Mouse (Mus musculus): ENCODE results near the gene Fam162a. TPM values are rescaled to one million over a fixed set of nuclear protein-coding genes. Genes with fewer than 3 reads are reported as not detected.
"Not testable (repeated sequence)": the region's sequence is repeated elsewhere in the genome, so short reads cannot be mapped to it uniquely, and the experiment has no call there.

Fam162a gene
- polyA plus RNA-seq (2012; ENCODE audit: insufficient read depth, insufficient read length, missing spikeins) = 49.2 and 57.1 TPM in 2 replicates

- peaks cover 34% of the 10 kb centered on the region for H3K4me1 ChIP-seq (ENCODE audit: control insufficient read depth, insufficient read depth, low read length)
- peak within 1 kb of the TSS; percentile 85 for H3K4me3 ChIP-seq (ENCODE audit: insufficient read depth, low read length)
- TF ChIP-seq CTCF (IDR thresholded peaks at IDR 0.05; ENCODE audit: low read depth, low read length) (no peak), POLR2A (IDR thresholded peaks at IDR 0.05; ENCODE audit: borderline replicate concordance, low read depth, low read length) (no peak)
- H3K27ac ChIP-seq (ENCODE audit: insufficient read depth, low read depth, low read length) = peak within 1 kb of the TSS; percentile 92
These were observed at the start of gene Fam162a, which contains the start of gene Ccdc58 for GRCm38 (mm10) chr16:36071450-36072379. Gene Fam162a (minus strand): TSS chr16:36071594. Gene Ccdc58 (plus strand): TSS chr16:36071685.

- not testable (repeated sequence) for H3K4me3 ChIP-seq (ENCODE audit: insufficient read depth, low read length); H3K27ac ChIP-seq (ENCODE audit: insufficient read depth, low read depth, low read length); H3K4me1 ChIP-seq (ENCODE audit: control insufficient read depth, insufficient read depth, low read length)
These were observed 44.4 kb upstream of the Fam162a start for GRCm38 (mm10) chr16:36115751-36116150.

GRCm38 (mm10) chr16:36111486-36111885, 40.1 kb upstream of the Fam162a start:
- H3K4me1 ChIP-seq (ENCODE audit: control insufficient read depth, insufficient read depth, low read length); H3K4me3 ChIP-seq (ENCODE audit: insufficient read depth, low read length); H3K27ac ChIP-seq (ENCODE audit: insufficient read depth, low read depth, low read length): not testable (repeated sequence)

- H3K4me3 ChIP-seq (ENCODE audit: insufficient read depth, low read length) = no peak overlapping the region
- TF ChIP-seq CTCF (IDR thresholded peaks at IDR 0.05; ENCODE audit: low read depth, low read length) = no peak
- no peak for TF ChIP-seq POLR2A (IDR thresholded peaks at IDR 0.05; ENCODE audit: borderline replicate concordance, low read depth, low read length)
- no peak overlapping the region for H3K27ac ChIP-seq (ENCODE audit: insufficient read depth, low read depth, low read length)
- H3K4me1 ChIP-seq (ENCODE audit: control insufficient read depth, insufficient read depth, low read length) = no peaks in the 10 kb centered on the region
These were observed 30.8 kb upstream of the Fam162a start for GRCm38 (mm10) chr16:36102211-36102610.

GRCm38 (mm10) chr16:36101526-36101925, 30.1 kb upstream of the Fam162a start:
- H3K4me1 ChIP-seq (ENCODE audit: control insufficient read depth, insufficient read depth, low read length) = no peaks in the 10 kb centered on the region
- TF ChIP-seq CTCF (IDR thresholded peaks at IDR 0.05; ENCODE audit: low read depth, low read length) (no peak), POLR2A (IDR thresholded peaks at IDR 0.05; ENCODE audit: borderline replicate concordance, low read depth, low read length) (no peak)
- no peak overlapping the region for H3K27ac ChIP-seq (ENCODE audit: insufficient read depth, low read depth, low read length)
- H3K4me3 ChIP-seq (ENCODE audit: insufficient read depth, low read length) = no peak overlapping the region

GRCm38 (mm10) chr16:36097813-36098499, 26.6 kb upstream of the Fam162a start:
- not testable (repeated sequence) for H3K27ac ChIP-seq (ENCODE audit: insufficient read depth, low read depth, low read length); H3K4me3 ChIP-seq (ENCODE audit: insufficient read depth, low read length); H3K4me1 ChIP-seq (ENCODE audit: control insufficient read depth, insufficient read depth, low read length)

- Histone ChIP-seq H3K4me1 (ENCODE audit: control insufficient read depth, insufficient read depth, low read length) (no peaks in the 10 kb centered on the region), H3K4me3 (ENCODE audit: insufficient read depth, low read length) (no peak overlapping the region)
- TF ChIP-seq CTCF (IDR thresholded peaks at IDR 0.05; ENCODE audit: low read depth, low read length) (no peak), POLR2A (IDR thresholded peaks at IDR 0.05; ENCODE audit: borderline replicate concordance, low read depth, low read length) (no peak)
These were observed 22.7 kb upstream of the Fam162a start for GRCm38 (mm10) chr16:36094079-36094478.

GRCm38 (mm10) chr16:36090785-36091509, 19.6 kb upstream of the Fam162a start:
- TF ChIP-seq CTCF (IDR thresholded peaks at IDR 0.05; ENCODE audit: low read depth, low read length) (no peak), POLR2A (IDR thresholded peaks at IDR 0.05; ENCODE audit: borderline replicate concordance, low read depth, low read length) (no peak)
- Histone ChIP-seq H3K4me3 (ENCODE audit: insufficient read depth, low read length) (no peak overlapping the region), H3K27ac (ENCODE audit: insufficient read depth, low read depth, low read length) (no peak overlapping the region), H3K4me1 (ENCODE audit: control insufficient read depth, insufficient read depth, low read length) (peaks cover 4% of the 10 kb centered on the region)

More at GRCm38 (mm10) chr16:36094079-36094478, 22.7 kb upstream of the Fam162a start:
- no peak overlapping the region for H3K27ac ChIP-seq (ENCODE audit: insufficient read depth, low read depth, low read length)

- no peak overlapping the region for H3K4me3 ChIP-seq (ENCODE audit: insufficient read depth, low read length)
- no peak overlapping the region for H3K27ac ChIP-seq (ENCODE audit: insufficient read depth, low read depth, low read length)
- H3K4me1 ChIP-seq (ENCODE audit: control insufficient read depth, insufficient read depth, low read length) = peaks cover 4% of the 10 kb centered on the region
- no peak for TF ChIP-seq POLR2A (IDR thresholded peaks at IDR 0.05; ENCODE audit: borderline replicate concordance, low read depth, low read length)
- TF ChIP-seq CTCF (IDR thresholded peaks at IDR 0.05; ENCODE audit: low read depth, low read length) = no peak
These were observed 18.6 kb upstream of the Fam162a start for GRCm38 (mm10) chr16:36089850-36090616.

All from bone marrow macrophage, adult 2 months (primary cell).